In genomic region chr15:102402210-102402609, GRCm38 (mm10) we compare ENCODE assay signal across 18 mouse cellular contexts. TPM values are rescaled to one million over a fixed set of nuclear protein-coding genes. Genes with fewer than 3 reads are reported as not detected.
"Had no signal": no experiment of that assay in that cellular context is flagged by ENCODE, and none has a peak within 500 bp of the region (broad histone marks: within the 10 kb centered on the region; RNA-seq: fewer than 3 reads in every experiment).

No protein-coding gene starts in this region.

- H3K9me3 ChIP-seq: midbrain, embryonic 13.5 days had no signal

- H3K36me3 ChIP-seq: midbrain, embryonic 13.5 days had no signal

- H3K27ac ChIP-seq: kidney, postnatal 0 days; layer of hippocampus, adult 2 months; macrophage; midbrain, embryonic 13.5 days had no signal

- H3K9ac ChIP-seq: lung, embryonic 14.5 days; midbrain, embryonic 13.5 days had no signal

- ATAC-seq: lung, postnatal 0 days; midbrain, embryonic 13.5 days; midbrain, embryonic 16.5 days had no signal

- DNase-seq: kidney, adult 2 months; kidney, postnatal 25 days; layer of hippocampus, adult 9-11 months; lung, embryonic 14.5 days; right cerebral cortex, postnatal 4 days; thymus, postnatal 36 days had no signal

- H3K4me2 ChIP-seq: lung, embryonic 14.5 days; midbrain, embryonic 13.5 days had no signal

- H3K4me3 ChIP-seq: layer of hippocampus, adult 2 months; midbrain, embryonic 13.5 days had no signal

RNA-seq across cellular contexts. Expression of gene Sp7, which starts 35.2 kb away (rescaled TPM):
- total RNA-seq: liver, adult 2 months; megakaryocyte, adult 5-6 weeks; monocyte, adult 5-6 weeks had no signal
- polyA plus RNA-seq: large intestine, adult 2 months; liver, adult 2 months; lung, postnatal 0 days; macrophage had no signal

RNA-seq across cellular contexts. Expression of gene Amhr2, which starts 43.0 kb away (rescaled TPM):
- total RNA-seq: megakaryocyte, adult 5-6 weeks had no signal
- polyA plus RNA-seq: limb, embryonic 11.5 days; neural tube, embryonic 11.5 days had no signal
